Mouse (Mus musculus) embryo, embryonic 9.5 days (tissue): ENCODE measurements around the gene Rbfox3.

Experiments
- DNase-seq: peaks from one replicate; pipeline ENCODE4 v3.0.0-alpha.2; 2017; ENCODE audit errors: extremely low spot score

Gene Rbfox3

DNA sequence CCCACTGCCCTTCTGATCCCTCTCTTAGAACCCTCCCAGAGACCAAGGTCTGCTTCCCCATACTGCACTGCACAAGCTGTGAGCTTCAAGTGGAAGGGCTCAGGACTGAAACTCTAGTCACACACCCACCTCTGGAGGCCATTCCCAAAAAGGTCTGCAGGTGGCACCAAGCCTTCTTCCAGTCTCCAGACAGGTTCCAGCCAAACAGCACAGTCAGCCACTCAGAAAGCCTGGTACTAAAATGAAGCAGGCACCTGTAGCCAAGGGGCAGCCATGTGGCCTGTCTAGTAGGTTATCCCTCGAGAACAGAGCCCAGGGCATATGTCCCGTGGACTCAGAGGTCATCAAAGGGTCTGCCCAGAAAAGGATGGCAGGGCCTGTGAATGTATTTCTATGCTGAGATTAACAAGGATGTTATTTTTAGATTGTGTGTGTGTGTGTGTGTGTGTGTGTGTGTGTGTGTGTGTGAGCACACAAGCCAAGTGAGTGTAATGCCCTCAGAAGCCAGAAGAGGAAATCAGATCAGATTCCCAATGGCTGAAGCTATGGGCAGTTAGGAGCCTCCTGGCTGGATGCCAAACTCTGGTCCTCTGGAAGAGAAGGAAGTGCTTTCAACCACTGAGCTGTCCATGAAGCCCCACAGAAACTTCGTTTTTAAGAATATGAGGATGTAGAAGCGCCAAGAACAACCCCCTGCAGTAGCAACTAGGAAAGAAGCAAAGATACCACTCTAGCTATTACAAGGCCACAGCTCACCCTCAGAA, at the start of gene Rbfox3:
Rbfox3 (minus strand) TSS at position 291 of the 764 bp plus-strand sequence.
- DNase-seq = no peak

DNA sequence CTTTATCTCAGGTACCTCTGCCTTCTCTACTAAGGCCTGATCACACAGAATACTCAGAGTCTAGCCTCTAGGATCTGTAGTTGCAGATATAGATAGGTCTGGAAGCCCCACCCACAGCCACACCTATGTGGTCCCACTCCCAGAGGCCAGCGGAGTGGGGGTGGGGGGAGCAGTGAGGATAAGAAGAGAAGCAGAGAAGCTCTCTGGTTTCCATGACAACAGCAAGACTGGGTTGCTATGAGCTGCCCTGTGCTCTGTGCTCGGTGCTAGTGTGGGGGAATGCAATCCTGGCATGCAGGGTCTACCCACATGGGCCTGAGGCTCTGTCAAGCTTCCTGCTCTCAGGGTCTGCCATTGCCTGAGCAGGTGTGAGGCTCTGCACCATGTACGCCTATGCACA, 49.3 kb upstream of the Rbfox3 start:
- DNase-seq = no peak

DNA sequence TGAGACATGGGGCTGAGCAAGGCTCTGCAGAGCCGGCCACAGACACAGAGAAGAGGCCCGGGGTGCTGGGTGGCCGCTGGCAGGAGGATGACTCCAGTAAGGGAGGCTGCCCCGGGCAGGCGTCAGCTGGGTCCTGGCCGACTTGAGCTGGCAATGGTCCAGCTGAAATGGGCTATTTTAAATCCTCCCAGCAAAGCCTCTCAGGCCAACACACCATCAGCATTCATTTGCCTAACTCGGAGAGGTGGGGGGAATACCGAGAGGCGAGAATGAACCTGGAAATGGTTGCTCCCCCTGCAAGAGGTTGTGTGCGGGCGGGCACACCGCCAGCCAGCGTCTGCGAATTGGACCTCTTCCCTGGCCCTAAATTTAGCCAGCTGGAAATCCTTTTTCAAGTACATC, 45.7 kb upstream of the Rbfox3 start:
- DNase-seq = no peak

DNA sequence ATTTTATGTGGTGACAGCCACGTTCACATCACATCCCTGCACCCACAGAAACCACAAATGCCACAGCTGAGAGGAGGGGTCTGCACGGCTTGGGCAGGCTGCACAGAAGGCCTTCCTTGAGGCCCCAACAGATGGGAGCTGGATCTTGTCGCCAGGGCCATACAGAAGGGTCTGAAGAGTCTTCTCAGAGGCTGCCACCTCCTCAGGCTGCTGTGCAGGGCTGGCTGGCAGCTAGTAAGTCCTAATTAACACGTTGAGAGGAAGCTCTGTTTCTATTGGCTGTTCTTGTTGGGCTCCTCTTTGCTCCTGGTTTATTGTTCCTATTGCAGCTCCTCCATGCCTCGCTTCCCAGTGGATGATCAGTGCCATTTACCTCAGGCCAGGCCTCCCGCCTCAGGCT, 43.6 kb upstream of the Rbfox3 start:
- DNase-seq = no peak

DNA sequence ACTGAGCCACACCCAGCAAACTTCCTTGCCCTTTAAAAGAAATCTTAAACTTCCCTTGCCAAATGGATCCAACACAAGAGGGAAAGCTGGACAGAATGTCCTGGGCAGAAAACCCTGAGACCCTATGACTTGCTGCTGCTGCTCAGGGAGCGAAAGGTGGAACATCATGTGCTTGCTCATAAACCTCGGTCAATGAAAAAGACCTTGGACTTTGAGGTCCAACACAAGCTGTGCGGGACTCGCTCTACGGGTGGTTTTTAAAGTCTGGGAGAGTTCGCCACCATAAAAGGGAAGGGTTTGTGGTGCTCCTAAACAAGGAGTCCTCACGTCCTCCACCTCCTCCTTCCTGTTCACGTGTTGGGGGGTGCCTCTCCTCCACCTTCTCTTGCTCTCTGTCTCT, 34.5 kb upstream of the Rbfox3 start:
- DNase-seq = no peak

DNA sequence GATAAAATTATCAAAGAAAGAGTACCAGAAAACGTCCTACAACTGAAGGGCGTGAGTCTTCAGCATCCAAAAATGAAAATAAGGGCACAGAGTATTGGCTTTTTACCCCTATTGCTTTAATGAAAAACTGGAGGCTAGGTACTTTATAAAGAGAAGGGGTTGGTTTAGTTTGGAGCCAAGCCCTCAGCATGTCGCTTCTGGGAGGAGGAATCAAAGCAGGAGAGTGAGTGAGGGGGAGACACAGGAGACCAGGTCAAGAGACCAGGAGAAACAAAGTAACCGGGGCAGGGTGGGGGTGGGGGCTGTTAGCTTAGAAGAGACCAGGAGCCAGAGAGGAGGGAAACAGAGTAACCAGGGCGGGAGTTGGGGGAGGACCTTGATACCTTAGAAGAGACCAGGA, 29.9 kb upstream of the Rbfox3 start:
- DNase-seq = no peak

DNA sequence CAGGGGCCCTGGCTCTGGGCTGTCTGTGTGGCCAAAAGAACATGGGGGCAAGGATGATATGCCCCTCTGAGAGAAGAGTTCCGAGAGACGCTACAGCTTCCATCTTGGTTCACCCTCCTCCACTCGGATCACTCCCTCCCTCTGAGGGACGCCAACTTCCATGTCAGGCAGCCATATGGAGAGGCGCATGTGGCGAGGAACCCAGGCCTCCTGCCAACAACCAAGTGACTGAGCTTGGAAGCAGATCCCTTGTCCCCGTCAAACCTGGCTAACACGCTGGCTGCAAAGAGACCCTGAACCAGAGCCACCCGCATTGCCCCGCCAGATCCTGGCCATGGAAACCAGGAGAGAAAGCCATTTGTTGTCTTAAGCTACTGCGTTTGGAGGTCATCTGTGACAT, 29.1 kb upstream of the Rbfox3 start:
- DNase-seq = no peak

DNA sequence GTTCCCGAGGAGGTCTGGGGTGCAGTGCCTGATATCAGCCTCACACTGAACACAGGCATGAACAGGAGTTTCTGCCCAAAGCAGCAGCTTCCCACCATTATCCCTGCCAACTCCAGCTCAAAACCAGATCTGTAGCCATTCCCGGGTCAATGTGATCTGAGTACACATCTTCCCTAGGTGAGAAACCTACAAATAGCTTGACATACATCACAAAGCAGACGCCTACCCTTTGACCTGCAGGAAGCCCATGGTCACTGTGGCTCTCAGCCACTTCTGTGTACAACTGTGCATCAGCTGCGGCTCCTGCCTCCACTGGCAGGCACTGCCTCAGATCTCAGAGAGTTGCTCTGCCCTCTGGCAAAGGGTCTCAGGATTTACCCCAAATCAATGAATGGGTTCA, 28.3 kb upstream of the Rbfox3 start:
- DNase-seq = no peak

DNA sequence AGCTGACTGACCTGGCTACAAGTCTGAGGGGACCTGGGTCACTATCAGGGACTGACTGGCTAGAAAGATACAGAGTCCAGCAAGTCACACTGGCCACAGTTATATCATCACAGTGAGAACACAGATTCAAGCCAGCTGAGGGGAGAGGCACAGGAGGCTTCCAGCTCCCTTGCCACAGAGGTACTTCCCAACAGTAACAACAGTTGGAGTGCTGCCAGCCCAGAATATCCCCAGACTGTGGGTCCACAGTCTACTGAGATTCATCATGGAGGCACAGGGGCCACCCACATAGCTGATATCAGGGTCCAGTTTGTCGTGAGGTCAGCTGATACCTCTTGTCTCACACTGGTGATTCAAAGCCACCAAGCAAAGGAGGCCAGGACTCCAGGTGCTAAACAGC, 23.5 kb upstream of the Rbfox3 start:
- DNase-seq = no peak

DNA sequence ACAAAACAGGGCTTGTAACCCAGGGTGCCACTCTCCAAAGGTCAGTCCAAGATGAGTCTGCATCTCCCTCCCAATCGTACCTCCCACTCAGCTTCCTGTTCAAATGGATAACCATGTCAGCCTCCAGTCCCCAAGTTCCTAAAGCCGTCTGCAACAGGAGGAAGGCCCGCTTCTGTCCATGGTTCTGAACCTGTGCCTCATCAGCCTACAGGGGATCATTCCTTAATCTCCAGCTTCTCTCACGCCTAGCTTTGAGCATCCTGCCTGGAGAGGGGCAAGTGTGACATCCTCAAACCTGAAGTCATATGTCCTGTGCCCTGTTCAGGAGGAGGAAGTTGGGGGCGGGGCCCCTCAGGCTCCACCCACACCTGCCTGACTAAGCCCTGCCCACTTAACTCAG, 15.7 kb upstream of the Rbfox3 start:
- DNase-seq = peak; percentile 40

DNA sequence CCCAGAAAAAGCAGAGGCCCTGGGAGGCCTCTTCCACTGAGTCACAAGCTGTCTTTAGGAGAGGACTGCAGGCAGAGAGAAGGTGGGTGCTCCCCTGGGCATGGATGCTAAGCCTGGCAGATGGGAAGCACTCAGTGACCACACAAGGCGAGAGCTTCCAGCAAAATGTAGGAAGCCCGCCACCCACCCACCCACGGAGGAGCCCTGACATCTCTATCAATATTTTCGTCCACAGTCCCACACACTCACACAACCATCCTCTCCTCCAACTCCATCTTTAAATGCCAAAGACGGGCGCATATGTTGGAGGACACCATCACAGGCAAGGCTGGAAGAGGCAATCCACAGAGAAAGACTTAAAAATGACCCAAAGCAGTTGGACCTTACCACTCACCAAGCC, 10.5 kb upstream of the Rbfox3 start:
- DNase-seq = no peak

DNA sequence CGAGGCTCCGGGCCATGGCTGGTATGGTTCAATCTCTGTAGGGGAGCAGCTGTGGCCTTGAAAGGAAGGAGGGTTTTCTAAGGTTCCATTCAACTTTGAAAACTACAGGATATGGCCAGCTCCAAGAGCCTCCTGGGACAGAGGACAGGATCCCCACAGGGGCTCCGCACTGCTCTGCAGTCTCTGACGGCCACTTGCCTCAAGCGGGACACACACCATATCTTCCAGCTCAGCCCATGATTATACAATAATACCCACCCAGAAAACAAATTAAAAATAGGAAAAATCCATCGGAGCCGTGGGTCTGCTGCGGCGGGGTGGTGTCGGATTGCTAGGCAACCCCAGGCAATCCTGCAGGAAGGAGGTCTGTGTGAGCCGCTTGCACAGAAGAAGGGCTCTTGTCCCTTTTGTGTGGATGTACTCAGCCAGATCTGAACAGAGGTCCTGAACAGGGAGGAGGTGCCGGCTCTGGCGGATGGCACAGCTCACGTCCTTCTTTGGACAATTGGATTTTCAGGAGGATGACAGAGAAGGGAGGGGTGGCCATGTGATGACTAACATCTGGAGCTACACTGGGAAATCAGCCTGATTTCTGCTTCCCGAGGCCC, 5.1 kb upstream of the Rbfox3 start:
- no peak for DNase-seq

DNA sequence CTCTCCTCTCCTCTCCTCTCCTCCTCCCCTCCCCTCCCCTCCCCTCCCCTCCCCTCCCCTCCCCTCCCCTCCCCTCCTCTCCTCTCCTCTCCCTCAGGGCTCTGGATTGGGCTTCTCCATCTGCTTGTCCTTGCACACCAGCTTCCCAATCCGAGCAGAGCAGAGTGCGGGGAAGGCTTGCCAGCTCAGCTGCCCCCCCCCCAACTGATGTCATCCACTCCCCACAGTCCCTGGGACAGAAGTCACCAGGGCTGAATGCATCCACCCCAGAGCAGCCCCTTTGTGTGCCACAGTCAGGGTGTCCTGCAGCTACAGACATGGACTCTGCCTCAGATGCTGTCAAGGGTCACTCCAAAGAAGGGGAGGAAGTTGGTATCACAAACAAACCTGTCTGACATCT, 4.5 kb upstream of the Rbfox3 start:
- no peak for DNase-seq

DNA sequence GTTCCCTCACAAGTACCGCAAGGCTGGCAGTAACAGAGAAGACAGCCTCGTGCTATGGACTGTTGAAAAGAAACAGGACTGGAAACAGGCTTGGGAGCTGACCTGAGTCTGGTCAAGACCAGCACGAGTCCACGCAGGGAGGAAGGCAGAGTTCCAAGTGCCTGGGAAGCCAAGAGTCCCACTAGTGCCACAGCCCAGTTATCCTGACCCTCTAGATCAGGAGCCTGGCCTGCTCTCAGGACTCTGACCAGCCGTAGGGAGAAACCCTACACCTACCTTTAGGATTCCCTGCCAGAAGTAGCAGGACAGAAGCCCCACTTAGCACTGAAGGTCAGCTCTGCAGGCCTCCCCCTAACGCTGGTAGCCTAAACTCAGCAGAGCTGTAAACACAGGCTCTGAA, 1.3 kb upstream of the Rbfox3 start:
- no peak for DNase-seq

DNA sequence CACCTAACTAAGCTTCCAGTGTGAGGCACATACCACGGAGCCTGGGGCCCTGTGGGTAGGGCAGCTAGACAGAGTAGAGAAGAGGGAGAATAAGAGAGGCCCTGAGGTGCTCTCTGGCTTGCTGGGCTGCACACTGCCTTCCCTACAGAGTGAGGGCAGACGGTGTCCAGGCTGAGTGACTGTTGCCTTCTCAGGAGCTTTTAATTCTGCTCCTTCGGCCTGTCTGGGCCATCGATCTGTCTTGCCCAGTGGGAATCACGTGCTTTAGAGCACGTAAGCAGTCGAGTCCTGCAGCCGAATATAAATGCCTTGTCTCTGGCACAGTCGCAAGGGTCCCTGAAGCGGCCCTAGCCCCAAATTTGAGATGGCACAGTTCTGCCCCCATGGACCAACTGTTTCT, 641 bp downstream of the Rbfox3 start:
- no peak for DNase-seq

DNA sequence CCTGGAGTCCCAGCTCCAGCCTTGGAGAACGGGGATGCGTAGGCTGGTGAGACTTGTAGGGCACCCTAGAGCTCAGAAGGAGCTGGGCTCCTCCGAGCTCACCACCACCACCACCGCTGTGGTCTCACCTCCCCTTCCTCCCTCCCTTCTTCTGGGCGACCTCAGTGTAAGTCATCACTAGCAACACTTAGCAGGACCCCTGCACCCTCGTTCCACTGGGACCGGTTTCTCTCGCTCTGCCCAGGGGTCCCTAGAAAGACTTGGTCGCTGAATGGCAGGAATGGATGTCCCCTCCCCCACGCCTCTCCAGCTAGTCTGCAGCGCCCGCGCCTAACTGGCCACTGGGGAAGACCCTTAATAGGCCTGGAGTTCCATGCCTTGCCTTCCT, 1.6 kb downstream of the Rbfox3 start:
- peak; percentile 71 for DNase-seq

DNA sequence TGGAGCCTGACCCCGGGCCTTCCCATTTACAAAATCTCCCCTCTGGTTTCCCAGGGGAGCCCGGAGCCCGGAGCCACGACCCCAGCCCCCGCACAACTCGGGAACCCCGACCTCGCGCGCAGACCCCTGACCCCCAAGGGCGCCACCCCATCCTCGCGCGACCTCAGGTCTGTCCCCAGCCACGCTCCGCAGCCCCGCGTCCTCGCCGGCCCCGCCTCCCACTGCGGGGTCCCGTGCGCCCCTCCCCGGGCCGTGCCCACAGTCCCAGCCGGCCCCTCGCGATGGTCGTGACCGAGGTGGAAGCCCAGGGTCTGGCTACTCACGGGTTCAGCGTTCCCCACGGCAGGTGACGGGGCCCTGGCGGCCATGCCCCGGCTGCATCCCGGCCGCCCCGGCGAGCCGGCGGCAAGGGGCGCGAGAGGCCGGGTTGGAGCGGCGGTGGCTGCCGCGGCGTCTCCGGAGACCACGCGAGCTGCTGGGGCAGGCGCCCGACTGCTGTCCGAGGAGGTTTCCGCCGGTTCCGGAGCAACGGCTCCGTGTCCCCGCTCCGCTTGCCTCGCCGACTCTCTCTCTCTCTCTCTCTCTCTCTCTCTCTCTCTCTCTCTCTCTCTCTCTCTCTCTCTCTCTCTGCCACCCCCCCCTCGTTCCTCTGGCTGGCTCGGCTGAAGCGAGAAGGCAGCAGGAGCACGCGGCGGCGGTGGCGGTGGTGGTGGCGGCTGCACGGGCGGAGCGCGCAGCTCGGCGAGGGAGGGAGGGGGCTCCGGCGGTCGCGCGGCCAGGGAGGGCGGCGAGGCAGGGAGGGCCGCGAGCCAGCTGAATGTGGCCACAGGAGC, 2.2 kb downstream of the Rbfox3 start:
- peak; percentile 65 for DNase-seq

DNA sequence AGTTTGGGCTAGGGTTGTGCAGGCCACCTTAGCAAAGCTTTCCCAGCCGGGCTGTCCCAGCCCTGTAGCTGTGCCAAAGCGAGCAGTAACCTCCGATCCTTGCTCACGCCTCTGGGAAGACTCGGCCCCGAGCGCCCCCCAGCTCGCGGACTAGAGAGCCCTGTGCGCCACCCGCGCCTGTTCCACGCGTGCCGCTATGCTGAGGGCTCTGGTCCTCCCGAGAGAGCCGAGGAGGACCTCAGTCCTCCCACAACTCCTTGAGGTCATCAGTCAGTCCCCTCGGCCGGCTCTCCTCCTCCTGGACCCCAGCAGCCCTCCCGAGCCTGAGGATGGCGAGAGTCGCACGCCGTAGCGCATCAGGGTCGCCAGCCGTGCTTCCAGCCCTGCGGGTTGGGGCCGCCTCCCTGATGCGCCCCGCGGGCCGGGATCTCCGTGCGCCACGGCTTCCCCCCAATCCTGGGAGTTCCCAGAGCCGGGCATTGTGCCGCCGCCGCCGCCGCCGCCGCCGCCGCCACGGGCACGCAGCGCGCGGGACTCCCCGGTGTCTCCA, 2.9 kb downstream of the Rbfox3 start:
- DNase-seq = no peak

DNA sequence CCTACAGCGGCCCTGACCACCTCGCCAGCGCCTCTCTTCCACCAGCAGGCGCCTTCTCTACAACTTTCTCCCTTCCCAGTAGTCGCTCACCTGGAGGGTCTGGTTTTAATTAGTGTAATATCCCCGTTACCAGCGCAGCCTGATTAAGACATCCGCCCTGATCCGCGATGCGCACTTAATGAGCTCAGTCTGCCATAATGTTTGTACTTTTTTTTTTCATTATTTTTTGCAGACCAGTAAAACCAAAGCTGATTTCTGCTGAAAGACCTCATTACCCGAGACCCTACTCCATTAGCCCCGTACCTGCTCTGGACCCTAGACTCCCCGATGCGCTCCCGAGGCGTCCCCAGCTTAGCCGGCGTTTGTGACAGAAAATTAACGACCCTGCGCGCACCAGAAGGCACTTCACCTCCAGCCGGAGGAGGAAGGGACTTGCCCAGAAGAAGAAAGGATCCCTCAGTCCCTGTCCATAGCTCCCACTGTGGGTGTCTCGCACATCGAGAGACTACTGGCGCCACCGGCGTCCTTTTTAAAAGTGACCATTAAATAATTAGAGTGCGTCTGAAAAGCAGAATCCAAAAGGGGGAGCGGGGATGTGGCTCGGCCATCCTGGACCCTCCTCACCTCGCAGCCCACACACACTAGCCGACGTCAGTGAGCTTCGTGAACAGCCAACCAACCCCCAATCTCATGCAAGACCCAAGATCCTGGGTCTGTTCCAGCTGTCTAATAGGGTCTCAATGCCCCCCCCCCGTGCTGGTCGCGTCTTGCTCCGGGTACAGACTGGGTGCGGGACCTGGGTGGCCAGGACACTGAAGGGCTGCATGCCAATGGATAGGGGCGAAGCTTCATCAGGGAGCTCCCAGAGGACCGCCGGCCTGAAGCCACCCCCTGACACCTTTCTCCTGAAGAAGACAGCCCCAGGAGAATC, 3.7 kb downstream of the Rbfox3 start:
- DNase-seq = no peak

DNA sequence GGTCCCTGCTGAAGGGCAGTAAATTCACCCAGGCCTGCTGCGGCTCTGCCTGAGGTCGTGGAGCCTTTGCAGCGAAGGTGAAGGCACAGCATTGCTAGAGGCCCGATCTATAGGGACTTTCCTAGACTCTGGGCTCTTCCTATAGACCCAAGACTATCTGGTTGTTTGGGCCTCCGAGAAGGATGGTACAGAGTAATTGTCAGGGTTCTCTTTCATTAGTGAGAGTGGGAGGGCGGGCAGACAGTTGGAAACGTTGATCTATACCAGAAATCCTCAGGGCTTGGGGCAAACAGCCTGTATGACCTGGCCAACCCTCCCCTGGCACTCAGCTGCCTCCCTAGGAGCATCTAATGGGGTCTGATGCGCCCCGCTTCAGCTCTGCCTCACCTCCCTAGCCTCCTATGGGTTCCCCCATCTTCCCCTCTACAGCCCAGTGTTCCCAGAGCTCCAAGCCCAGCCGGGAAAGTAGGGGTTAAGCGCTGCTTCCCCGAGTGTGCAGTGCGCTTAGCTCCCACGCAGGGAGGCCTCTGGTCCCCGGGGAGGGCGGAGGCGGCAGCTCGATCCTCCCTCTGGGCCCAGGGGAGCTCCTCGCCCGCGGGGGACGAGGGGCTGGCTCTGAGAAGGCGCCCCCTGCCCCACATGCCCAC, 4.5 kb downstream of the Rbfox3 start:
- DNase-seq = no peak
